Mouse (Mus musculus): ENCODE results near the gene Ccdc169.

The Ccdc169 gene

GRCm38 (mm10) chr3:55137039-55137438, at the start of gene Ccdc169:
Gene Ccdc169 (plus strand): TSS chr3:55137339.
- DNase-seq (ENCODE audit: low spot score) = no peak

- DNase-seq (ENCODE audit: low spot score) = no peak
Measured at GRCm38 (mm10) chr3:55087360-55087759, 49.8 kb upstream of the Ccdc169 start.

GRCm38 (mm10) chr3:55088359-55088758, 48.8 kb upstream of the Ccdc169 start:
- no peak for DNase-seq (ENCODE audit: low spot score)

- DNase-seq (ENCODE audit: low spot score) = no peak
Measured at GRCm38 (mm10) chr3:55088843-55089242, 48.3 kb upstream of the Ccdc169 start.

- DNase-seq (ENCODE audit: low spot score) = no peak
Measured at GRCm38 (mm10) chr3:55089291-55089690, 47.8 kb upstream of the Ccdc169 start.

GRCm38 (mm10) chr3:55093161-55093560, 44.0 kb upstream of the Ccdc169 start:
- no peak for DNase-seq (ENCODE audit: low spot score)

GRCm38 (mm10) chr3:55095968-55096654, 41.0 kb upstream of the Ccdc169 start:
- DNase-seq (ENCODE audit: low spot score) = no peak

GRCm38 (mm10) chr3:55096655-55097005, 40.5 kb upstream of the Ccdc169 start:
- DNase-seq (ENCODE audit: low spot score) = no peak

- no peak for DNase-seq (ENCODE audit: low spot score)
Measured at GRCm38 (mm10) chr3:55097186-55097585, 40.0 kb upstream of the Ccdc169 start.

- DNase-seq (ENCODE audit: low spot score) = no peak
Measured at GRCm38 (mm10) chr3:55098014-55098413, 39.1 kb upstream of the Ccdc169 start.

- no peak for DNase-seq (ENCODE audit: low spot score)
Measured at GRCm38 (mm10) chr3:55098990-55099389, 38.1 kb upstream of the Ccdc169 start.

GRCm38 (mm10) chr3:55101092-55101491, 36.0 kb upstream of the Ccdc169 start:
- no peak for DNase-seq (ENCODE audit: low spot score)

GRCm38 (mm10) chr3:55105372-55106023, 31.6 kb upstream of the Ccdc169 start:
- DNase-seq (ENCODE audit: low spot score) = no peak

GRCm38 (mm10) chr3:55106051-55106450, 31.1 kb upstream of the Ccdc169 start:
- no peak for DNase-seq (ENCODE audit: low spot score)

GRCm38 (mm10) chr3:55109097-55109496, 28.0 kb upstream of the Ccdc169 start:
- DNase-seq (ENCODE audit: low spot score) = no peak

GRCm38 (mm10) chr3:55111935-55112709, 25.0 kb upstream of the Ccdc169 start, which contains the start of gene Spg20:
Gene Spg20 (plus strand): TSS chr3:55112108.
- DNase-seq (ENCODE audit: low spot score) = peak; percentile 96

GRCm38 (mm10) chr3:55112710-55113415, 24.3 kb upstream of the Ccdc169 start:
- no peak for DNase-seq (ENCODE audit: low spot score)

GRCm38 (mm10) chr3:55114313-55115065, 22.6 kb upstream of the Ccdc169 start:
- DNase-seq (ENCODE audit: low spot score) = no peak

- DNase-seq (ENCODE audit: low spot score) = no peak
Measured at GRCm38 (mm10) chr3:55115071-55115470, 22.1 kb upstream of the Ccdc169 start.

- DNase-seq (ENCODE audit: low spot score) = no peak
Measured at GRCm38 (mm10) chr3:55115989-55116388, 21.1 kb upstream of the Ccdc169 start.

GRCm38 (mm10) chr3:55119275-55119898, 17.8 kb upstream of the Ccdc169 start:
- DNase-seq (ENCODE audit: low spot score) = peak; percentile 71
